Comparison of ENCODE assay signal across 19 mouse cellular contexts in genomic region chr3:62447151-62447550, GRCm38 (mm10). TPM values are rescaled to one million over a fixed set of nuclear protein-coding genes. Genes with fewer than 3 reads are reported as not detected.
DNase-seq lines count a peak whose midpoint lies in the region; ATAC-seq lines count a peak whose summit lies in the region.
"Had no signal": no experiment of that assay in that cellular context is flagged by ENCODE, and none has a peak within 500 bp of the region (broad histone marks: within the 10 kb centered on the region; RNA-seq: fewer than 3 reads in every experiment).

No protein-coding gene starts in this region.

- H3K4me3 ChIP-seq in embryonic facial prominence, embryonic 14.5 days (ENCODE audit: low read depth, low read length), result no peak overlapping the region
- H3K4me3 ChIP-seq in embryonic facial prominence, embryonic 10.5 days, result no peak overlapping the region
- no peak overlapping the region for H3K4me3 ChIP-seq in kidney, embryonic 15.5 days (replicated peaks)
- H3K4me3 ChIP-seq in hindbrain, embryonic 14.5 days (replicated peaks; ENCODE audit: low read length), result no peak overlapping the region
- no peak overlapping the region for H3K4me3 ChIP-seq in forebrain, embryonic 15.5 days
- H3K4me3 ChIP-seq: embryonic facial prominence, embryonic 13.5 days; limb, embryonic 15.5 days; liver, embryonic 15.5 days; stomach, embryonic 15.5 days had no signal

- 77% methylated on average over 8 of the region's 8 CpGs for WGBS in embryonic facial prominence, embryonic 14.5 days
- WGBS in embryonic facial prominence, embryonic 10.5 days, result 86% methylated on average over 8 of the region's 8 CpGs
- WGBS in kidney, embryonic 15.5 days, result 62% methylated on average over 8 of the region's 8 CpGs
- WGBS in hindbrain, embryonic 14.5 days, result 71% methylated on average over 8 of the region's 8 CpGs
- WGBS in forebrain, embryonic 15.5 days, result 75% methylated on average over 8 of the region's 8 CpGs

- no peak overlapping the region for H3K27ac ChIP-seq in embryonic facial prominence, embryonic 14.5 days (replicated peaks; ENCODE audit: low read depth, low read length)
- H3K27ac ChIP-seq in embryonic facial prominence, embryonic 10.5 days (replicated peaks), result no peak overlapping the region
- H3K27ac ChIP-seq in kidney, embryonic 15.5 days, result no peak overlapping the region
- no peak overlapping the region for H3K27ac ChIP-seq in hindbrain, embryonic 14.5 days
- no peak overlapping the region for H3K27ac ChIP-seq in forebrain, embryonic 15.5 days (replicated peaks)
- H3K27ac ChIP-seq: embryonic facial prominence, embryonic 13.5 days; limb, embryonic 15.5 days; liver, embryonic 15.5 days; stomach, embryonic 15.5 days had no signal

- H3K4me2 ChIP-seq in embryonic facial prominence, embryonic 14.5 days (ENCODE audit: low read depth, low read length), result no peak overlapping the region
- H3K4me2 ChIP-seq in kidney, embryonic 15.5 days, result no peak overlapping the region
- H3K4me2 ChIP-seq in hindbrain, embryonic 14.5 days (replicated peaks), result no peak overlapping the region
- H3K4me2 ChIP-seq in forebrain, embryonic 15.5 days (replicated peaks), result no peak overlapping the region
- H3K4me2 ChIP-seq: embryonic facial prominence, embryonic 13.5 days; limb, embryonic 15.5 days; liver, embryonic 15.5 days; midbrain, embryonic 11.5 days; stomach, embryonic 15.5 days had no signal

- no peak for DNase-seq in embryonic facial prominence, embryonic 14.5 days (ENCODE audit: low spot score)
- DNase-seq in embryonic facial prominence, embryonic 10.5 days (ENCODE audit: low spot score), result no peak
- DNase-seq in kidney, adult 8-10 months, result peak; percentile 18 to 32
- DNase-seq in heart, postnatal 4 days, result peak; percentile 14
- peak; percentile 44 for DNase-seq in lung, postnatal 10 days
- no peak for DNase-seq in hindbrain, embryonic 14.5 days (ENCODE audit: low spot score)
- DNase-seq: adrenal gland, adult 8-10 months; cerebellum, postnatal 10 days; retina, postnatal 1 day; thymus, adult 18-20 months had no signal

- H3K9me3 ChIP-seq in embryonic facial prominence, embryonic 14.5 days (ENCODE audit: control insufficient read depth, low read length), result no peaks in the 10 kb centered on the region
- no peaks in the 10 kb centered on the region for H3K9me3 ChIP-seq in embryonic facial prominence, embryonic 10.5 days
- no peaks in the 10 kb centered on the region for H3K9me3 ChIP-seq in kidney, embryonic 15.5 days (replicated peaks)
- no peaks in the 10 kb centered on the region for H3K9me3 ChIP-seq in hindbrain, embryonic 14.5 days (ENCODE audit: control insufficient read depth, low read length)
- H3K9me3 ChIP-seq in forebrain, embryonic 15.5 days, result no peaks in the 10 kb centered on the region
- H3K9me3 ChIP-seq: embryonic facial prominence, embryonic 13.5 days; limb, embryonic 15.5 days; liver, embryonic 15.5 days; stomach, embryonic 15.5 days had no signal

- H3K4me1 ChIP-seq in embryonic facial prominence, embryonic 14.5 days (ENCODE audit: control insufficient read depth, insufficient read depth, low read length), result no peaks in the 10 kb centered on the region
- H3K4me1 ChIP-seq in embryonic facial prominence, embryonic 10.5 days, result no peaks in the 10 kb centered on the region
- no peaks in the 10 kb centered on the region for H3K4me1 ChIP-seq in kidney, embryonic 15.5 days
- H3K4me1 ChIP-seq in hindbrain, embryonic 14.5 days (replicated peaks; ENCODE audit: control insufficient read depth, insufficient read depth, low read length), result no peaks in the 10 kb centered on the region
- H3K4me1 ChIP-seq in forebrain, embryonic 15.5 days, result no peaks in the 10 kb centered on the region
- H3K4me1 ChIP-seq: embryonic facial prominence, embryonic 13.5 days; limb, embryonic 15.5 days; liver, embryonic 15.5 days; stomach, embryonic 15.5 days had no signal

- peak; percentile 57; the same call in 1 of the 2 replicates for ATAC-seq in embryonic facial prominence, embryonic 14.5 days (ENCODE audit: low read depth)
- ATAC-seq in kidney, embryonic 15.5 days (replicated peaks; ENCODE audit: low FRiP score), result no peak
- no peak for ATAC-seq in hindbrain, embryonic 14.5 days (ENCODE audit: low FRiP score)
- ATAC-seq in forebrain, embryonic 15.5 days (replicated peaks), result no peak
- ATAC-seq: hindbrain, embryonic 16.5 days; Patski had no signal

- H3K36me3 ChIP-seq in embryonic facial prominence, embryonic 14.5 days (ENCODE audit: control insufficient read depth, insufficient read depth, low read length), result peaks cover 4% of the 10 kb centered on the region; the same call in 1 of the 2 replicates
- no peaks in the 10 kb centered on the region; the same call in none of the 2 replicates for H3K36me3 ChIP-seq in embryonic facial prominence, embryonic 10.5 days (replicated peaks)
- peaks cover 18% of the 10 kb centered on the region for H3K36me3 ChIP-seq in kidney, embryonic 15.5 days
- H3K36me3 ChIP-seq in hindbrain, embryonic 14.5 days (replicated peaks; ENCODE audit: control insufficient read depth, insufficient read depth), result no peaks in the 10 kb centered on the region
- no peaks in the 10 kb centered on the region; the same call in 1 of the 2 replicates for H3K36me3 ChIP-seq in forebrain, embryonic 15.5 days
- H3K36me3 ChIP-seq: liver, embryonic 15.5 days; stomach, embryonic 15.5 days had no signal

- H3K9ac ChIP-seq in embryonic facial prominence, embryonic 14.5 days (ENCODE audit: low read depth, low read length), result no peak overlapping the region
- no peak overlapping the region for H3K9ac ChIP-seq in kidney, embryonic 15.5 days
- no peak overlapping the region for H3K9ac ChIP-seq in hindbrain, embryonic 14.5 days
- no peak overlapping the region for H3K9ac ChIP-seq in forebrain, embryonic 15.5 days (replicated peaks)
- H3K9ac ChIP-seq: embryonic facial prominence, embryonic 13.5 days; limb, embryonic 15.5 days; liver, embryonic 15.5 days; stomach, embryonic 15.5 days had no signal

- no peaks in the 10 kb centered on the region for H3K27me3 ChIP-seq in embryonic facial prominence, embryonic 14.5 days (replicated peaks; ENCODE audit: control insufficient read depth, insufficient read depth, low read length)
- H3K27me3 ChIP-seq in embryonic facial prominence, embryonic 10.5 days (replicated peaks; ENCODE audit: low read depth, poor library complexity, severe bottlenecking), result no peaks in the 10 kb centered on the region
- H3K27me3 ChIP-seq in kidney, embryonic 15.5 days, result no peaks in the 10 kb centered on the region
- H3K27me3 ChIP-seq in hindbrain, embryonic 14.5 days (ENCODE audit: control insufficient read depth, insufficient read depth, low read length), result no peaks in the 10 kb centered on the region
- no peaks in the 10 kb centered on the region for H3K27me3 ChIP-seq in forebrain, embryonic 15.5 days
- H3K27me3 ChIP-seq: embryonic facial prominence, embryonic 13.5 days; limb, embryonic 15.5 days; liver, embryonic 15.5 days; stomach, embryonic 15.5 days had no signal

RNA-seq across cellular contexts. Expression of gene Dhx36, which starts 59.7 kb away (rescaled TPM):
- polyA plus RNA-seq in embryonic facial prominence, embryonic 14.5 days (2014; fragmentation: Nextera tagmentation; extraction: Ambion mirVana), result 31.6 and 35.5 TPM in 2 replicates
- 34.0 and 34.4 TPM in 2 replicates for polyA plus RNA-seq in embryonic facial prominence, embryonic 10.5 days (2016; fragmentation: Nextera tagmentation; extraction: Ambion mirVana)
- polyA plus RNA-seq in kidney, embryonic 15.5 days (2015; fragmentation: Nextera tagmentation; extraction: Ambion mirVana), result 30.2 TPM in 2 replicates
- total RNA-seq in heart, postnatal 4 days (2021), result 10 to 100 TPM; 29.1 to 30.4 TPM
- polyA plus RNA-seq in hindbrain, embryonic 14.5 days (2014; fragmentation: Nextera tagmentation; extraction: Ambion mirVana), result 51.9 and 54.9 TPM in 2 replicates
- polyA plus RNA-seq in forebrain, embryonic 15.5 days (2015; fragmentation: Nextera tagmentation; extraction: Ambion mirVana), result 44.8 and 48.1 TPM in 2 replicates

Comparison
In these comparisons a context has a peak if more than half of its experiments do, and no peak if none do; other contexts are left out.
1. DNase-seq: peak in kidney, adult 8-10 months (2 of 2), heart, postnatal 4 days (single experiment) and lung, postnatal 10 days (single experiment); none in embryonic facial prominence, embryonic 14.5 days (single experiment), embryonic facial prominence, embryonic 10.5 days (single experiment) and hindbrain, embryonic 14.5 days (single experiment).